Mouse (Mus musculus) liver, embryonic 12.5 days (tissue): ENCODE results near the gene Cog3. TPM values are rescaled to one million over a fixed set of nuclear protein-coding genes. Genes with fewer than 3 reads are reported as not detected.

ENCODE experiments used
- ATAC-seq: fragments of 200-750 bp; cut with Nextera tagmentation; 2 replicates; pipeline ENCODE4 v1.8.0; 2017; ENCODE audit warnings: moderate number of reproducible peaks, mild to moderate bottlenecking, moderate library complexity
- H3K27ac ChIP-seq: fragments of 300-500 bp; sonication (generic); 2 replicates; pipeline ENCODE4 v1.5.1; 2016; ENCODE audit warnings: mild to moderate bottlenecking
- H3K27me3 ChIP-seq: fragments of 300-500 bp; sonication (generic); replicated peaks from 2 replicates; pipeline ENCODE4 v1.6.1; 2016; ENCODE audit warnings: mild to moderate bottlenecking, moderate library complexity
- H3K36me3 ChIP-seq: fragments of 300-500 bp; sonication (generic); 2 replicates; pipeline ENCODE4 v1.6.1; 2016; ENCODE audit warnings: mild to moderate bottlenecking, moderate library complexity
- H3K4me1 ChIP-seq: fragments of 300-500 bp; sonication (generic); 2 replicates; pipeline ENCODE4 v1.6.1; 2016
- H3K4me2 ChIP-seq: fragments of 300-500 bp; sonication (generic); 2 replicates; pipeline ENCODE4 v1.6.1; 2016; ENCODE audit warnings: mild to moderate bottlenecking, moderate library complexity
- H3K4me3 ChIP-seq: fragments of 300-500 bp; sonication (generic); 2 replicates; pipeline ENCODE4 v1.5.1; 2016; ENCODE audit warnings: mild to moderate bottlenecking, moderate library complexity
- H3K9ac ChIP-seq: fragments of 300-500 bp; sonication (generic); 2 replicates; pipeline ENCODE4 v1.6.1; 2016; ENCODE audit warnings: mild to moderate bottlenecking, moderate library complexity
- H3K9me3 ChIP-seq: fragments of 300-500 bp; sonication (generic); replicated peaks from 2 replicates; pipeline ENCODE4 v1.6.1; 2016; ENCODE audit warnings: mild to moderate bottlenecking, moderate library complexity
- WGBS: fragments of 180-500 bp; shearing (Covaris S2); methylation state at CpG from one replicate; pipeline ENCODE4 v1.1.7; 2016; ENCODE audit not compliant: insufficient replicate concordance; 5-methylcytosine and 5-hydroxymethylcytosine counted together
- polyA plus RNA-seq: library from polyadenylated mRNA; unstranded; fragments of >200 nt; fragmentation: Nextera tagmentation; extraction: Ambion mirVana; gene quantifications from 2 replicates; pipeline ENCODE4 v1.2.1, GENCODE M21; 2016

The Cog3 gene
- 11.7 and 12.1 TPM in 2 replicates for polyA plus RNA-seq

- WGBS, result under 1% methylated on average over 74 of the region's 78 CpGs
- H3K27ac ChIP-seq, result peak within 1 kb of the TSS; percentile 92
- H3K4me3 ChIP-seq, result peak within 1 kb of the TSS; percentile 95
- H3K9ac ChIP-seq, result peak within 1 kb of the TSS; percentile 95
- peaks cover 8% of the 10 kb centered on the region; the same call in 1 of the 2 replicates for H3K27me3 ChIP-seq
- H3K9me3 ChIP-seq, result no peaks in the 10 kb centered on the region
- ATAC-seq, result peak; percentile 95
- 0 out of 2 replicates have a peak, but pooled peaks cover 5% of the 10 kb centered on the region for H3K36me3 ChIP-seq
- H3K4me2 ChIP-seq, result peak within 1 kb of the TSS; percentile 88
- peaks cover 40% of the 10 kb centered on the region for H3K4me1 ChIP-seq
These were observed at the start of gene Cog3 for GRCm38 (mm10) chr14:75753991-75754817. Gene Cog3 (minus strand): TSS chr14:75754517.

- peaks cover 20% of the 10 kb centered on the region for H3K27me3 ChIP-seq
- no peak overlapping the region for H3K4me3 ChIP-seq
- ATAC-seq, result no peak
- H3K36me3 ChIP-seq, result no peaks in the 10 kb centered on the region
- H3K27ac ChIP-seq, result no peak overlapping the region
- no peaks in the 10 kb centered on the region for H3K4me1 ChIP-seq
- H3K9ac ChIP-seq, result no peak overlapping the region
- H3K9me3 ChIP-seq, result no peaks in the 10 kb centered on the region
- 33% methylated on average over 5 of the region's 5 CpGs for WGBS
- no peak overlapping the region for H3K4me2 ChIP-seq
These were observed 43.6 kb upstream of the Cog3 start for GRCm38 (mm10) chr14:75797769-75798386.

- no peak overlapping the region for H3K4me3 ChIP-seq
- no peak overlapping the region for H3K9ac ChIP-seq
- H3K4me2 ChIP-seq, result no peak overlapping the region
- H3K27me3 ChIP-seq, result peaks cover 16% of the 10 kb centered on the region; the same call in 1 of the 2 replicates
- 75% methylated on average over 4 of the region's 4 CpGs for WGBS
- no peak overlapping the region for H3K27ac ChIP-seq
- no peak for ATAC-seq
- no peaks in the 10 kb centered on the region for H3K4me1 ChIP-seq
- H3K9me3 ChIP-seq, result no peaks in the 10 kb centered on the region
- H3K36me3 ChIP-seq, result no peaks in the 10 kb centered on the region
These were observed 41.6 kb upstream of the Cog3 start for GRCm38 (mm10) chr14:75795918-75796317.

- H3K27me3 ChIP-seq, result peaks cover 12% of the 10 kb centered on the region; the same call in 1 of the 2 replicates
These were observed 40.4 kb upstream of the Cog3 start for GRCm38 (mm10) chr14:75794726-75795125.

GRCm38 (mm10) chr14:75794324-75794723 is 40.0 kb upstream of the Cog3 start:
- WGBS, result 71% methylated on average over 6 of the region's 6 CpGs
- H3K36me3 ChIP-seq, result no peaks in the 10 kb centered on the region
- no peaks in the 10 kb centered on the region for H3K9me3 ChIP-seq
- peaks cover 12% of the 10 kb centered on the region; the same call in 1 of the 2 replicates for H3K27me3 ChIP-seq
- no peak overlapping the region for H3K27ac ChIP-seq
- no peak overlapping the region for H3K9ac ChIP-seq
- H3K4me2 ChIP-seq, result no peak overlapping the region
- H3K4me3 ChIP-seq, result no peak overlapping the region
- ATAC-seq, result no peak
- no peaks in the 10 kb centered on the region for H3K4me1 ChIP-seq

More at GRCm38 (mm10) chr14:75794726-75795125, 40.4 kb upstream of the Cog3 start:
- Histone ChIP-seq H3K27ac (no peak overlapping the region), H3K4me2 (no peak overlapping the region), H3K36me3 (no peaks in the 10 kb centered on the region), H3K9me3 (no peaks in the 10 kb centered on the region), H3K9ac (no peak overlapping the region), H3K4me3 (no peak overlapping the region), H3K4me1 (no peaks in the 10 kb centered on the region)
- ATAC-seq, result no peak
- 58% methylated on average over 5 of the region's 5 CpGs for WGBS

GRCm38 (mm10) chr14:75793110-75793509 is 38.8 kb upstream of the Cog3 start:
- 74% methylated on average over 4 of the region's 4 CpGs for WGBS
- Histone ChIP-seq H3K36me3 (no peaks in the 10 kb centered on the region), H3K4me1 (peaks cover 2% of the 10 kb centered on the region), H3K4me2 (no peak overlapping the region), H3K27ac (no peak overlapping the region), H3K9me3 (no peaks in the 10 kb centered on the region), H3K4me3 (no peak overlapping the region), H3K9ac (no peak overlapping the region), H3K27me3 (peaks cover 19% of the 10 kb centered on the region)
- ATAC-seq, result no peak

- Histone ChIP-seq H3K27me3 (peaks cover 16% of the 10 kb centered on the region; the same call in 1 of the 2 replicates), H3K4me2 (no peak overlapping the region), H3K9ac (no peak overlapping the region), H3K4me1 (peaks cover 12% of the 10 kb centered on the region), H3K27ac (no peak overlapping the region), H3K4me3 (no peak overlapping the region), H3K36me3 (no peaks in the 10 kb centered on the region), H3K9me3 (no peaks in the 10 kb centered on the region)
- ATAC-seq, result no peak
- 73% methylated on average over 3 of the region's 3 CpGs for WGBS
These were observed 37.1 kb upstream of the Cog3 start for GRCm38 (mm10) chr14:75791372-75791771.

- peaks cover 20% of the 10 kb centered on the region for H3K4me1 ChIP-seq
- H3K27ac ChIP-seq, result no peak overlapping the region
- no peak overlapping the region for H3K4me2 ChIP-seq
- H3K27me3 ChIP-seq, result peaks cover 16% of the 10 kb centered on the region; the same call in 1 of the 2 replicates
- ATAC-seq, result no peak
- H3K9ac ChIP-seq, result no peak overlapping the region
- no peaks in the 10 kb centered on the region for H3K36me3 ChIP-seq
- no peaks in the 10 kb centered on the region for H3K9me3 ChIP-seq
- H3K4me3 ChIP-seq, result no peak overlapping the region
- WGBS, result 60% methylated on average over 3 of the region's 3 CpGs
These were observed 36.2 kb upstream of the Cog3 start for GRCm38 (mm10) chr14:75790411-75790996.

- no peak overlapping the region for H3K27ac ChIP-seq
- 71% methylated on average over 6 of the region's 6 CpGs for WGBS
- peaks cover 22% of the 10 kb centered on the region for H3K4me1 ChIP-seq
- no peaks in the 10 kb centered on the region for H3K36me3 ChIP-seq
- H3K4me2 ChIP-seq, result no peak overlapping the region
- no peaks in the 10 kb centered on the region for H3K9me3 ChIP-seq
- no peak for ATAC-seq
- H3K9ac ChIP-seq, result no peak overlapping the region
- peaks cover 13% of the 10 kb centered on the region; the same call in 1 of the 2 replicates for H3K27me3 ChIP-seq
- H3K4me3 ChIP-seq, result no peak overlapping the region
These were observed 35.0 kb upstream of the Cog3 start for GRCm38 (mm10) chr14:75789291-75789690.

GRCm38 (mm10) chr14:75787794-75788175 is 33.5 kb upstream of the Cog3 start:
- Histone ChIP-seq H3K27me3 (peaks cover 9% of the 10 kb centered on the region; the same call in 1 of the 2 replicates), H3K4me3 (peak overlapping the region; percentile 83), H3K9ac (peak overlapping the region; percentile 85), H3K4me1 (peaks cover 22% of the 10 kb centered on the region), H3K36me3 (no peaks in the 10 kb centered on the region), H3K27ac (no peak overlapping the region), H3K9me3 (no peaks in the 10 kb centered on the region), H3K4me2 (peak overlapping the region; percentile 93)
- 15% methylated on average over 7 of the region's 7 CpGs for WGBS
- no peak for ATAC-seq

- H3K27ac ChIP-seq, result peak within 1 kb of the TSS; percentile 93
- H3K4me1 ChIP-seq, result peaks cover 22% of the 10 kb centered on the region
- WGBS, result 4% methylated on average over 51 of the region's 51 CpGs
These were observed 32.8 kb upstream of the Cog3 start, which contains the start of gene Slc25a30 for GRCm38 (mm10) chr14:75786868-75787793. Gene Slc25a30 (minus strand): TSS chr14:75787037.

More at GRCm38 (mm10) chr14:75786868-75787793, 32.8 kb upstream of the Cog3 start, which contains the start of gene Slc25a30:
- ATAC-seq, result peak; percentile 98
- Histone ChIP-seq H3K4me3 (peak within 1 kb of the TSS; percentile 83), H3K27me3 (peaks cover 9% of the 10 kb centered on the region; the same call in 1 of the 2 replicates), H3K9ac (peak within 1 kb of the TSS; percentile 85), H3K36me3 (peaks cover under 1% of the 10 kb centered on the region; the same call in 1 of the 2 replicates), H3K9me3 (no peaks in the 10 kb centered on the region), H3K4me2 (peak within 1 kb of the TSS; percentile 93)
